Mouse (Mus musculus) lung, postnatal 0 days (tissue): ENCODE measurements around the gene Dcst1. TPM values are rescaled to one million over a fixed set of nuclear protein-coding genes. Genes with fewer than 3 reads are reported as not detected.

Source experiments
- ATAC-seq: fragments of 200-750 bp; cut with Nextera tagmentation; 2 replicates; pipeline ENCODE4 v1.8.0; 2017; ENCODE audit warnings: moderate library complexity
- DNase-seq: peaks from one replicate; pipeline ENCODE4 v3.0.0-alpha.2; 2016; ENCODE audit warnings: low spot score
- H3K27ac ChIP-seq: fragments of 300-500 bp; sonication (generic); 2 replicates; pipeline ENCODE4 v1.5.1; 2014; ENCODE audit warnings: antibody characterized with exemption, mild to moderate bottlenecking, low read length, mixed read lengths
- H3K27me3 ChIP-seq: fragments of 300-500 bp; sonication (generic); replicated peaks from 2 replicates; pipeline ENCODE4 v1.6.1; 2014; ENCODE audit warnings: low read length, mixed read lengths; ENCODE audit not compliant: insufficient read depth
- H3K36me3 ChIP-seq: fragments of 300-500 bp; sonication (generic); 2 replicates; pipeline ENCODE4 v1.6.1; 2014; ENCODE audit warnings: low read length, mixed read lengths; ENCODE audit not compliant: insufficient read depth
- H3K4me1 ChIP-seq: fragments of 300-500 bp; sonication (generic); 2 replicates; pipeline ENCODE4 v1.6.1; 2014; ENCODE audit warnings: antibody characterized with exemption, low read depth, low read length, mixed read lengths; ENCODE audit not compliant: insufficient read depth
- H3K4me2 ChIP-seq: fragments of 300-500 bp; sonication (generic); replicated peaks from 2 replicates; pipeline ENCODE4 v1.6.1; 2014; ENCODE audit warnings: low read depth, mild to moderate bottlenecking, low read length, moderate library complexity, mixed read lengths
- H3K4me3 ChIP-seq: fragments of 300-500 bp; sonication (generic); 2 replicates; pipeline ENCODE4 v1.5.1; 2014; ENCODE audit warnings: low read depth, low read length
- H3K9ac ChIP-seq: fragments of 300-500 bp; sonication (generic); replicated peaks from 2 replicates; pipeline ENCODE4 v1.6.1; 2014; ENCODE audit warnings: low read depth, mild to moderate bottlenecking
- H3K9me3 ChIP-seq: fragments of 300-500 bp; sonication (generic); 2 replicates; pipeline ENCODE4 v1.6.1; 2016; ENCODE audit warnings: low read length, mixed read lengths
- CTCF ChIP-seq: IDR thresholded peaks from 2 replicates; pipeline ENCODE4 v1.5.1; 2016; ENCODE audit warnings: antibody characterized with exemption, mild to moderate bottlenecking
- EP300 ChIP-seq: IDR thresholded peaks from 2 replicates; pipeline ENCODE4 v1.6.1; 2016; ENCODE audit warnings: antibody characterized with exemption, mild to moderate bottlenecking, control low read depth
- WGBS: fragments of 180-500 bp; shearing (Covaris S2); extraction: QIAGEN DNeasy Blood & Tissue Kit; methylation state at CpG from one replicate; pipeline ENCODE4 v1.1.7; 2014; 5-methylcytosine and 5-hydroxymethylcytosine counted together
- polyA plus RNA-seq: library from polyadenylated mRNA; unstranded; fragments of >200 nt; fragmentation: Nextera tagmentation; extraction: Ambion mirVana; gene quantifications from 2 replicates; pipeline ENCODE4 v1.2.1, GENCODE M21; 2015

The Dcst1 gene
- polyA plus RNA-seq: 0.11 and 0.38 TPM in 2 replicates

- Histone ChIP-seq H3K9me3 (no peaks in the 10 kb centered on the region), H3K4me3 (no peak within 1 kb of the TSS), H3K36me3 (no peaks in the 10 kb centered on the region), H3K4me1 (no peaks in the 10 kb centered on the region), H3K27me3 (no peaks in the 10 kb centered on the region), H3K27ac (no peak within 1 kb of the TSS), H3K9ac (no peak within 1 kb of the TSS), H3K4me2 (no peak within 1 kb of the TSS)
- TF ChIP-seq EP300 (no peak), CTCF (no peak)
- DNase-seq (no peak), ATAC-seq (no peak)
- WGBS: 90% methylated on average over 10 of the region's 11 CpGs
Observed at GRCm38 (mm10) chr3:89365153-89365485, at the start of gene Dcst1. Dcst1 (minus strand) TSS chr3:89365253.

DNA sequence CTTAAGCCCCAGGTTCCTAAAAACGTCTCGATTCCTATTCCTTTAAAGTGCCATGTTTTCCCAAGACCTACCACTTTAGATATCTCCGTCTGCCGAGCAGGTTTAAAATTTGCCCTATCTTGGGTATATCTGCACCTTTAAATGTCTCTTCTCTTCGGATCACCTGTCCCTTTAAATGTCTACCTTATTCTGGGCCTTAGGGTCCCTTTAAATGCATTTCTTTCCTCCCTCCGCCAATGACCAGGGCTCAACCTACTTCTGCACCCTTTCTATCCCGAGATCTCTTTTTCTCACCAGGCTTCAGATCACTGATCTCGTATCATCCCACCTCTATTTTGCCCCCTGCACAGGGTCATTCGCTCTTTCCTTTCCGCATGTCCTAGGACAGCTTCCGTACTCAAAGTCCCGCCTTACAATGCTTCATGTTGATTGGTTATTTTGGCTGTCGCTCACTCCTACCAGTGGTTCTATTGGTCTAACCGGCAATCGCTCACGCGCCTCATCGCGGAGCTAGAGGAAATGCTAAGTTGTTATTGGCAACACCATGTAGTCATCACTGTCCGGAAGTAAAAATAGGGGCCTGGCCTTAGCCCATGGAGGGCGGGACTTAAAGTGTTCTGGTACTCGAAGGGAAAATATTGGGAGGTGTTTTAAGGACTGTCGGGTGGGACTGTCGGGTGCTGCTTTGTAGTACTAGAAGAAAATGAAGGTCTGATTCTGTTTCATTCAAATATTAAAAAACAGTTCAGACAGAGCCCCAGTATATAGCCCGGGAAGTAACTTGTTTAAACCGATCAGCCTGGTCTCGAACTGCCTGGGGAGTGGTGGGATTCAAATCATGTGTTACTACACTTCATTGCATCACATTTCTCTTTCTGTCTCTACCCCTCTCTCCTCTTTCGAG, 46.7 kb upstream of the Dcst1 start, which contains the start of gene Flad1:
Gene Flad1, minus strand, starts transcription at position 381 of the 904 bp plus-strand sequence.
- WGBS: 5% methylated on average over 28 of the region's 28 CpGs
- no peak for TF ChIP-seq CTCF
- peak; percentile 95 for TF ChIP-seq EP300
- ATAC-seq (peak; percentile 100), DNase-seq (peak; percentile 98)
- peak within 1 kb of the TSS; percentile 53 for H3K4me3 ChIP-seq
- H3K9ac ChIP-seq: peak within 1 kb of the TSS; percentile 39
- H3K27ac ChIP-seq: no peak within 1 kb of the TSS
- peak within 1 kb of the TSS; percentile 63 for H3K4me2 ChIP-seq
- H3K4me1 ChIP-seq: no peaks in the 10 kb centered on the region
- H3K36me3 ChIP-seq: no peaks in the 10 kb centered on the region
- H3K9me3 ChIP-seq: no peaks in the 10 kb centered on the region
- no peaks in the 10 kb centered on the region for H3K27me3 ChIP-seq

- 76% methylated on average over 10 of the region's 10 CpGs for WGBS
- H3K9me3 ChIP-seq: no peaks in the 10 kb centered on the region
- H3K4me1 ChIP-seq: no peaks in the 10 kb centered on the region
- peak overlapping the region; percentile 39; the same call in 1 of the 2 replicates for H3K9ac ChIP-seq
- H3K4me2 ChIP-seq: peak overlapping the region; percentile 63
- no peaks in the 10 kb centered on the region for H3K36me3 ChIP-seq
- H3K27me3 ChIP-seq: no peaks in the 10 kb centered on the region
- DNase-seq: no peak
- peak overlapping the region; percentile 53; the same call in 1 of the 2 replicates for H3K4me3 ChIP-seq
- ATAC-seq: no peak
- no peak overlapping the region for H3K27ac ChIP-seq
- TF ChIP-seq CTCF (no peak), EP300 (no peak)
Observed at GRCm38 (mm10) chr3:89410864-89411263, 45.8 kb upstream of the Dcst1 start.

GRCm38 (mm10) chr3:89409701-89410100, 44.6 kb upstream of the Dcst1 start:
- Histone ChIP-seq H3K4me2 (no peak overlapping the region), H3K36me3 (no peaks in the 10 kb centered on the region), H3K4me1 (no peaks in the 10 kb centered on the region), H3K27ac (no peak overlapping the region), H3K4me3 (no peak overlapping the region), H3K9me3 (no peaks in the 10 kb centered on the region), H3K9ac (no peak overlapping the region), H3K27me3 (no peaks in the 10 kb centered on the region)
- ATAC-seq: no peak
- no peak for TF ChIP-seq CTCF
- TF ChIP-seq EP300: no peak
- 93% methylated on average over 3 of the region's 3 CpGs for WGBS
- DNase-seq: no peak

- DNase-seq: no peak
- no peaks in the 10 kb centered on the region for H3K4me1 ChIP-seq
- H3K27me3 ChIP-seq: no peaks in the 10 kb centered on the region
- no peak for TF ChIP-seq CTCF
- no peak for TF ChIP-seq EP300
- no peak overlapping the region for H3K4me2 ChIP-seq
- WGBS: 64% methylated on average over 16 of the region's 16 CpGs
- H3K27ac ChIP-seq: no peak overlapping the region
- H3K4me3 ChIP-seq: no peak overlapping the region
- H3K36me3 ChIP-seq: peaks cover 3% of the 10 kb centered on the region; the same call in 1 of the 2 replicates
- no peaks in the 10 kb centered on the region for H3K9me3 ChIP-seq
- H3K9ac ChIP-seq: no peak overlapping the region
- ATAC-seq: no peak
Observed at GRCm38 (mm10) chr3:89408448-89408847, 43.4 kb upstream of the Dcst1 start.

- TF ChIP-seq CTCF (no peak), EP300 (no peak)
- Histone ChIP-seq H3K4me2 (no peak overlapping the region), H3K27me3 (no peaks in the 10 kb centered on the region), H3K9me3 (no peaks in the 10 kb centered on the region), H3K27ac (no peak overlapping the region), H3K4me1 (no peaks in the 10 kb centered on the region), H3K4me3 (no peak overlapping the region), H3K9ac (no peak overlapping the region), H3K36me3 (peaks cover 12% of the 10 kb centered on the region; the same call in 1 of the 2 replicates)
- WGBS: 79% methylated on average over 6 of the region's 6 CpGs
- DNase-seq (no peak), ATAC-seq (no peak)
Observed at GRCm38 (mm10) chr3:89406887-89407286, 41.8 kb upstream of the Dcst1 start.
